ENCODE assay signal across 8 mouse cellular contexts in genomic region chr13:89779208-89779911, GRCm38 (mm10). TPM values are rescaled to one million over a fixed set of nuclear protein-coding genes. Genes with fewer than 3 reads are reported as not detected.
DNase-seq lines count a peak whose midpoint lies in the region; ATAC-seq and TF ChIP-seq lines count a peak whose summit lies in the region.

No protein-coding gene starts in this region.

- TF ChIP-seq POLR2A in MEL (IDR thresholded peaks at IDR 0.05; ENCODE audit: control insufficient read depth in 1 of 2, insufficient read depth in 1 of 2, low read depth in 1 of 2, low read length in 2 of 2, poor library complexity in 1 of 2) = no peak
- TF ChIP-seq POLR2A in limb, embryonic 14.5 days (IDR thresholded peaks at IDR 0.05; ENCODE audit: borderline replicate concordance, extremely low read depth, insufficient read depth, insufficient read length) = no peak

- no peak for ATAC-seq in kidney, postnatal 0 days (replicated peaks; ENCODE audit: low FRiP score, low read depth)
- ATAC-seq in limb, embryonic 14.5 days (ENCODE audit: low FRiP score, low read depth) = no peak

- no peaks in the 10 kb centered on the region for H3K9me3 ChIP-seq in MEL (replicated peaks; ENCODE audit: insufficient read depth, low read length)
- H3K9me3 ChIP-seq in kidney, postnatal 0 days (replicated peaks; ENCODE audit: low read length) = no peaks in the 10 kb centered on the region
- H3K9me3 ChIP-seq in limb, embryonic 14.5 days (ENCODE audit: control insufficient read depth, low read length) = no peaks in the 10 kb centered on the region

- no peak overlapping the region for H3K4me3 ChIP-seq in MEL (ENCODE audit: control insufficient read depth in 1 of 2, insufficient read depth in 1 of 2, low read depth in 2 of 2, low read length in 2 of 2)
- no peak overlapping the region for H3K4me3 ChIP-seq in kidney, postnatal 0 days (replicated peaks; ENCODE audit: low read depth, low read length)
- no peak overlapping the region for H3K4me3 ChIP-seq in limb, embryonic 14.5 days (replicated peaks; ENCODE audit: low read length)

- TF ChIP-seq EP300 in MEL (IDR thresholded peaks at IDR 0.05; ENCODE audit: low read depth in 1 of 2, low read length in 2 of 2) = no peak

- DNase-seq in 3T3-L1 (ENCODE audit: low read depth, low spot score) = peak; percentile 87
- DNase-seq in MEL (ENCODE audit: low read depth, low spot score) = peak; percentile 65
- DNase-seq in cerebellum, adult 8-10 months = peak; percentile 35
- peak; percentile 41 to 75 for DNase-seq in frontal cortex, postnatal 36 days (ENCODE audit: low spot score in 2 of 2)
- DNase-seq in kidney, postnatal 0 days (ENCODE audit: low spot score) = peak; percentile 89
- peak; percentile 85 for DNase-seq in limb, embryonic 14.5 days (ENCODE audit: low spot score)
- DNase-seq in retina, embryonic 14.5 days (ENCODE audit: low spot score) = peak; percentile 89
- DNase-seq in spleen, postnatal 4 days (ENCODE audit: low spot score in 2 of 2) = no peak

- TF ChIP-seq CTCF in MEL (IDR thresholded peaks at IDR 0.05 in 2 of 3, conservative IDR thresholded peaks at IDR 0.05 in 1 of 3; ENCODE audit: control insufficient read depth in 1 of 3, insufficient read depth in 1 of 3, low read depth in 2 of 3, low read length in 3 of 3, poor library complexity in 1 of 3, severe bottlenecking in 1 of 3) = peak; percentile 31 to 69 (median 42)
- TF ChIP-seq CTCF in kidney, postnatal 0 days (IDR thresholded peaks at IDR 0.05; ENCODE audit: low read depth) = peak; percentile 77

- TF ChIP-seq RAD21 in MEL (IDR thresholded peaks at IDR 0.05; ENCODE audit: low read depth, low read length) = peak; percentile 75

- no peaks in the 10 kb centered on the region for H3K27me3 ChIP-seq in MEL (ENCODE audit: control insufficient read depth in 1 of 2, insufficient read depth in 2 of 2, low read length in 2 of 2)
- H3K27me3 ChIP-seq in kidney, postnatal 0 days (ENCODE audit: insufficient read depth, low read length) = no peaks in the 10 kb centered on the region
- H3K27me3 ChIP-seq in limb, embryonic 14.5 days (ENCODE audit: control insufficient read depth, insufficient read depth, low read length) = no peaks in the 10 kb centered on the region

- WGBS in kidney, postnatal 0 days = 62% methylated on average over 7 of the region's 7 CpGs
- 54% methylated on average over 7 of the region's 7 CpGs for WGBS in limb, embryonic 14.5 days

- no peak overlapping the region for H3K9ac ChIP-seq in MEL (ENCODE audit: control insufficient read depth, low read depth, low read length, poor library complexity, severe bottlenecking)
- H3K9ac ChIP-seq in kidney, postnatal 0 days (ENCODE audit: low read depth, low read length) = no peak overlapping the region
- H3K9ac ChIP-seq in limb, embryonic 14.5 days (ENCODE audit: low read depth, low read length, severe bottlenecking) = no peak overlapping the region

- H3K79me2 ChIP-seq in MEL (ENCODE audit: control insufficient read depth, insufficient read depth, low read length, poor library complexity) = no peaks in the 10 kb centered on the region

- no peak overlapping the region for H3K4me2 ChIP-seq in kidney, postnatal 0 days (ENCODE audit: low read length)
- H3K4me2 ChIP-seq in limb, embryonic 14.5 days (replicated peaks; ENCODE audit: low read depth, low read length, severe bottlenecking) = no peak overlapping the region

- peaks cover 0 to 3% of the 10 kb centered on the region in 2 experiments; a peak in 2 of 4 replicates for H3K36me3 ChIP-seq in MEL (ENCODE audit: control insufficient read depth in 1 of 2, insufficient read depth in 2 of 2, low read length in 2 of 2)
- no peaks in the 10 kb centered on the region for H3K36me3 ChIP-seq in kidney, postnatal 0 days (ENCODE audit: insufficient read depth, low read length)
- no peaks in the 10 kb centered on the region for H3K36me3 ChIP-seq in limb, embryonic 14.5 days (ENCODE audit: control insufficient read depth, insufficient read depth, low read length)

- no peak overlapping the region for H3K27ac ChIP-seq in MEL (ENCODE audit: control insufficient read depth, low read depth, low read length)
- H3K27ac ChIP-seq in kidney, postnatal 0 days = no peak overlapping the region
- H3K27ac ChIP-seq in limb, embryonic 14.5 days (replicated peaks; ENCODE audit: low read depth, low read length) = no peak overlapping the region

- no peaks in the 10 kb centered on the region for H3K4me1 ChIP-seq in MEL (ENCODE audit: control insufficient read depth in 1 of 2, insufficient read depth in 2 of 2, low read length in 2 of 2)
- no peaks in the 10 kb centered on the region for H3K4me1 ChIP-seq in kidney, postnatal 0 days (replicated peaks; ENCODE audit: insufficient read depth, low read length)
- H3K4me1 ChIP-seq in limb, embryonic 14.5 days (ENCODE audit: control insufficient read depth, insufficient read depth, low read length) = no peaks in the 10 kb centered on the region

TF ChIP-seq in MEL, 35 proteins besides CTCF, POLR2A, EP300 and RAD21:
- no peak for TF ChIP-seq GABPA (IDR thresholded peaks at IDR 0.05; ENCODE audit: low read depth, low read length)
- no peak for TF ChIP-seq USF1 (IDR thresholded peaks at IDR 0.05; ENCODE audit: low read depth, low read length)
- no peak for TF ChIP-seq CHD2 (IDR thresholded peaks at IDR 0.05; ENCODE audit: low read length)
- TF ChIP-seq RCOR1 (IDR thresholded peaks at IDR 0.05; ENCODE audit: low read depth, low read length) = no peak
- no peak for TF ChIP-seq MYB (IDR thresholded peaks at IDR 0.05; ENCODE audit: low read depth, low read length)
- TF ChIP-seq MAX (IDR thresholded peaks at IDR 0.05; ENCODE audit: low read length) = no peak
- TF ChIP-seq MYC (IDR thresholded peaks at IDR 0.05; ENCODE audit: low read depth, low read length) = no peak
- TF ChIP-seq MEF2A (IDR thresholded peaks at IDR 0.05; ENCODE audit: extremely low read depth, insufficient replicate concordance, low read depth, low read length, poor library complexity, severe bottlenecking) = no peak
- TF ChIP-seq SMC3 (IDR thresholded peaks at IDR 0.05; ENCODE audit: low read depth, low read length) = peak; percentile 92
- peak; percentile 87 for TF ChIP-seq ZC3H11A (IDR thresholded peaks at IDR 0.05; ENCODE audit: low read depth, low read length)
- TF ChIP-seq JUND (IDR thresholded peaks at IDR 0.05; ENCODE audit: low read depth, low read length) = no peak
- TF ChIP-seq ETS1 (IDR thresholded peaks at IDR 0.05; ENCODE audit: low read depth, low read length) = no peak
- no peak for TF ChIP-seq ZNF384 (IDR thresholded peaks at IDR 0.05; ENCODE audit: low read depth, low read length)
- TF ChIP-seq MAZ (IDR thresholded peaks at IDR 0.05; ENCODE audit: low read depth, low read length) = no peak
- no peak for TF ChIP-seq NELFE (IDR thresholded peaks at IDR 0.05; ENCODE audit: low read depth, low read length)

RNA-seq across cellular contexts. Expression of gene Vcan, which starts 37.1 kb away (rescaled TPM):
- 0.13 TPM in 1 of 2 replicates, not detected in the other for total RNA-seq in MEL (2012; rRNA removed)
- under 1 TPM in 1 of 2 experiments, not detected in 1; 0.10 TPM for polyA plus RNA-seq in MEL (2012; ENCODE audit: insufficient read depth in 1 of 2, insufficient read length in 2 of 2, low read depth in 1 of 2, low replicate concordance in 2 of 2, missing spikeins in 1 of 2)
- 36.8 and 37.1 TPM in 2 replicates for polyA plus RNA-seq in kidney, postnatal 0 days (2015; fragmentation: Nextera tagmentation; extraction: Ambion mirVana)
- 168 and 208 TPM in 2 replicates for polyA plus RNA-seq in limb, embryonic 14.5 days (2012; rRNA removed)
- polyA plus RNA-seq in limb, embryonic 14.5 days (2014; fragmentation: Nextera tagmentation; extraction: Ambion mirVana) = 116 and 137 TPM in 2 replicates

Comparison
In these comparisons a context has a peak if more than half of its experiments do, and no peak if none do; other contexts are left out.
1. DNase-seq: peak in 3T3-L1 (single experiment), MEL (single experiment), cerebellum, adult 8-10 months (single experiment), frontal cortex, postnatal 36 days (2 of 2), kidney, postnatal 0 days (single experiment), limb, embryonic 14.5 days (single experiment) and retina, embryonic 14.5 days (single experiment); none in spleen, postnatal 4 days (0 of 2).
2. RNA of gene Vcan, which starts 37.1 kb away (polyA plus RNA-seq): 116 to 208 TPM in limb, embryonic 14.5 days and 36.8 to 37.1 TPM in kidney, postnatal 0 days; 0.10 TPM in MEL; every median in the first group is over 10 times any median in the second.